Mouse (Mus musculus): ENCODE data around the gene Agtpbp1. TPM values are rescaled to one million over a fixed set of nuclear protein-coding genes. Genes with fewer than 3 reads are reported as not detected.

The Agtpbp1 gene
- polyA plus RNA-seq, 1 experiment = 50.1 TPM

- no peak for TF ChIP-seq POLR2A (IDR thresholded peaks at IDR 0.05; ENCODE audit: borderline replicate concordance, extremely low read depth, insufficient read depth, insufficient read length, poor library complexity, severe bottlenecking)
- no peak for TF ChIP-seq CTCF (IDR thresholded peaks at IDR 0.05; ENCODE audit: borderline replicate concordance, extremely low read depth, insufficient read depth, insufficient read length)
- no peak for DNase-seq (ENCODE audit: low read depth)
These were observed 85.2 kb downstream of the Agtpbp1 start for GRCm38 (mm10) chr13:59499831-59500230.

GRCm38 (mm10) chr13:59499374-59499773 lies 85.7 kb downstream of the Agtpbp1 start:
- TF ChIP-seq CTCF (IDR thresholded peaks at IDR 0.05; ENCODE audit: borderline replicate concordance, extremely low read depth, insufficient read depth, insufficient read length) (no peak), POLR2A (IDR thresholded peaks at IDR 0.05; ENCODE audit: borderline replicate concordance, extremely low read depth, insufficient read depth, insufficient read length, poor library complexity, severe bottlenecking) (no peak)
- no peak for DNase-seq (ENCODE audit: low read depth)

- TF ChIP-seq POLR2A (IDR thresholded peaks at IDR 0.05; ENCODE audit: borderline replicate concordance, extremely low read depth, insufficient read depth, insufficient read length, poor library complexity, severe bottlenecking) (no peak), CTCF (IDR thresholded peaks at IDR 0.05; ENCODE audit: borderline replicate concordance, extremely low read depth, insufficient read depth, insufficient read length) (no peak)
- DNase-seq (ENCODE audit: low read depth) = no peak
These were observed 86.8 kb downstream of the Agtpbp1 start for GRCm38 (mm10) chr13:59498191-59498590.

DNA sequence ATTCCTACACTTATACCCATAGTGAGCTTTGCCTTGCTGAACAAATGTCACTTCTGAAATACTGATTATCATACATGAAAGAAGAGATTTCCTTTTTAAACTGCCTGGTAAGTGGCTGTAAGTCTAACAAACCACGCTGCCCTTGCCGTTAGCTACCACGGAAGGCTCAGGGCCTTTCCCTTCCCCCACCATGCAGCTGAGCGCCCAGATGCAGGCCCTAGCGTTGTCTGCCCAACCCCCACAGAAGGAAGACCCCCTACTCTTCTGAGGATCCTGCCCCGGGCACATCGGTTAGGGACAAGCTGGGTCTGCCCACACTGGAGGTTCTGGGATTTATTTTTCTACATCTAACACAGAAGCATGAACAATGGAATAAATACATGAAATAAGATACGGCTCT lies 89.2 kb downstream of the Agtpbp1 start:
- no peak for TF ChIP-seq CTCF (IDR thresholded peaks at IDR 0.05; ENCODE audit: borderline replicate concordance, extremely low read depth, insufficient read depth, insufficient read length)
- TF ChIP-seq POLR2A (IDR thresholded peaks at IDR 0.05; ENCODE audit: borderline replicate concordance, extremely low read depth, insufficient read depth, insufficient read length, poor library complexity, severe bottlenecking) = no peak
- peak; percentile 35 for DNase-seq (ENCODE audit: low read depth)

DNA sequence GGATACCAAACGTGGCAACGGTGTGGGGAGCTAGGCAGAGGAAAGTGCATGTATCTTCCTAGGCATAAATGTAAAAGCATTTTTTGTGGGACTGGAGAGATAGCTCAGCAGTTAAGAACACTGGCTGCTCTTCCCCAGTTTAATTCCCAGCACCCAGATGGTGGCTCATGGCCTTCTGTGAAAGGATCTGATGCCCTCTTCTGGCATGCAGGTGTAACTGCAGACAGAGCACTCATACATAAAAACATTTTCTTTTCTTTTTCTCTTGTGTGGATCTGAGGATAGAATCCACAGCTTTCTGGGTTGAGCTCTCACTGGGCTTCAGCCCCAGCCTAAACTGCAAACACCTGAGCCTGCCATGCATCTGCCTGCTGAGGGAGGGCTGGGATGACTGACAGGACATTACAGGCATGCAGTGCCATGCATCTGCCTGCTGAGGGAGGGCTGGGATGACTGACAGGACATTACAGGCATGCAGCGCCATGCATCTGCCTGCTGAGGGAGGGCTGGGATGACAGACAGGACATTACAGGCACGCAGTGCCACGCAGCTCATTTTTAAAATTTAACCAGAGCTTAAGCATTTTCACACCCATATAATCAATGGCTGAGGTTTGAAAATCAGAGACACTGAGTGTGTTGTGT lies 90.3 kb downstream of the Agtpbp1 start:
- peak; percentile 15 for DNase-seq (ENCODE audit: low read depth)
- no peak for TF ChIP-seq POLR2A (IDR thresholded peaks at IDR 0.05; ENCODE audit: borderline replicate concordance, extremely low read depth, insufficient read depth, insufficient read length, poor library complexity, severe bottlenecking)
- TF ChIP-seq CTCF (IDR thresholded peaks at IDR 0.05; ENCODE audit: borderline replicate concordance, extremely low read depth, insufficient read depth, insufficient read length) = peak; percentile 32; the same call in 1 of the 2 replicates

DNA sequence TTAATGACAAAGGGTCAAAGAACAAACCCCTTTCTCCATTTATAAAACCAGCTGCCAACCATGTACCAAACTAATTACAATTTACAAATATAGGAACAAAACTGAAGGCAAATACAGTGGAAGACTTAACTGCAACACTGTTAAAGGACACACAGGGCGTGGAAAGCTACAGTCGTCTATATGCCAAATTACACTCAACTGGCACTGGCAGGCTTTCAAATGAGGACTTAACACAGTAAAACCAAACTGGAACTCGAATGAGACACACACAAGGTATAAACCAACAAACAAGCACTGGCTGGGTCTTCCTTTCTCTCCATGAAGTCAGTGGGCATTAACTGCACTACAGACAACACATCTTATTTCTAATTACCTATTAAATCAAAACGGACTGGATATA lies 94.3 kb downstream of the Agtpbp1 start:
- no peak for DNase-seq (ENCODE audit: low read depth)
- TF ChIP-seq POLR2A (IDR thresholded peaks at IDR 0.05; ENCODE audit: borderline replicate concordance, extremely low read depth, insufficient read depth, insufficient read length, poor library complexity, severe bottlenecking) = no peak
- no peak for TF ChIP-seq CTCF (IDR thresholded peaks at IDR 0.05; ENCODE audit: borderline replicate concordance, extremely low read depth, insufficient read depth, insufficient read length)

DNA sequence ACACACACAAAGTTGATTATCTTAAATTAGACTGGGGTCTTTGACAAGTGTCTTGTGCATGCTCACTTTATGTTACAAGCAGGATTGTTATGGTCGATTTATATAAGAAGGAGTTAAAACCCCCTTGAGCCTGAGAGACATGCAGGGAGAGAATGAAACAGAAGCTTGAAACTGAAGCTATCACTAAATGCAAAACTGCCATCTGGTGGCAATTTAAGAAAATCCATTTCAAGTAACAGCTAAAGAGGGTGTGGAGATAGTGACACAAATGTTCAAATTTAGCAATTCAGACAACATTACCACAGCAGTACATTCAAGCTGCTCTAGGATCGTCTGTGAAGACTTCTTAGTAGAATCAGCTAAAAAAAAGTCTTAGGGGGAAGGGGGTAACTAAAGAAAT lies 95.9 kb downstream of the Agtpbp1 start:
- DNase-seq (ENCODE audit: low read depth) = peak; percentile 87

DNA sequence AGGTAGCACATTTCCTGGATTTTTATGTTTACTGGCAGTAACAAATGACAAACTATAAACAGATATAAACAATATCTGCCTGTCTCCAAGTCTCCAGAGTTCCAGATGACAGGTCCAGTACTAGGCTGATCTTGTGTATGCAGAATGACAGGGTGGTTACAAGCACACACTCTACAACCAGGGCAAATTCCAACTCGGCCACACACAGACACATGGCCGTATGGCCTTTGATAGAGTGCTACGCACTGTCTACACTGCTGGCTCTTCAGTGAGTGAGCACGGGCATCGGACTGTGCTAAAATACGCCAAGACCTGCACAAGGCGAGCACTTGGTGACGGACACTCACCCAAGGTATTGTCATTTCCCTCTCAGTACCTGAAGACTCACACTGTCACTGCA lies 97.7 kb downstream of the Agtpbp1 start:
- DNase-seq (ENCODE audit: low read depth) = no peak
- TF ChIP-seq POLR2A (IDR thresholded peaks at IDR 0.05; ENCODE audit: borderline replicate concordance, extremely low read depth, insufficient read depth, insufficient read length, poor library complexity, severe bottlenecking) (no peak), CTCF (IDR thresholded peaks at IDR 0.05; ENCODE audit: borderline replicate concordance, extremely low read depth, insufficient read depth, insufficient read length) (no peak)

More for the DNA sequence above, 95.9 kb downstream of the Agtpbp1 start:
- TF ChIP-seq CTCF (IDR thresholded peaks at IDR 0.05; ENCODE audit: borderline replicate concordance, extremely low read depth, insufficient read depth, insufficient read length) (no peak), POLR2A (IDR thresholded peaks at IDR 0.05; ENCODE audit: borderline replicate concordance, extremely low read depth, insufficient read depth, insufficient read length, poor library complexity, severe bottlenecking) (no peak)

DNA sequence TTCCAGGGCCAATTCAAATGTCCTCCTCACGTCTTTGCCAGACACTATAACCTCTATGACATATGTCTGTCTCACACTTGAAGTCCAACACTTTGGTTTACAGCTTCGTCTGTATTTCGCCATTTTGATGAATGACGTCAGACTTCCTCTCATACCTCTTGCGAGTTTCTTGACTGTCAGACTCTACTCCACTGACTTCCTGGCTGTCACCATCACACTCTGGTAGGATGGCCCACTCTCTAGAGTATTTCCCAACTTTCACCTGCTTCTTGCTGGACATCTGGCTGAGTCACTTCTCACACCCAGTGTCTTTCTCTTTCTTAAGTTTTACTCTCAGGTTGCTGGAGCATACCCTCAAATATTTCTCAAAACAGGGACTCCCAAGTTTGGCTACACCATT lies 98.8 kb downstream of the Agtpbp1 start:
- no peak for DNase-seq (ENCODE audit: low read depth)
- TF ChIP-seq CTCF (IDR thresholded peaks at IDR 0.05; ENCODE audit: borderline replicate concordance, extremely low read depth, insufficient read depth, insufficient read length) (no peak), POLR2A (IDR thresholded peaks at IDR 0.05; ENCODE audit: borderline replicate concordance, extremely low read depth, insufficient read depth, insufficient read length, poor library complexity, severe bottlenecking) (no peak)

- no peak for TF ChIP-seq CTCF (IDR thresholded peaks at IDR 0.05; ENCODE audit: borderline replicate concordance, extremely low read depth, insufficient read depth, insufficient read length)
- TF ChIP-seq POLR2A (IDR thresholded peaks at IDR 0.05; ENCODE audit: borderline replicate concordance, extremely low read depth, insufficient read depth, insufficient read length, poor library complexity, severe bottlenecking) = no peak
- DNase-seq (ENCODE audit: low read depth) = no peak
These were observed 99.6 kb downstream of the Agtpbp1 start for GRCm38 (mm10) chr13:59485456-59485855.

DNA sequence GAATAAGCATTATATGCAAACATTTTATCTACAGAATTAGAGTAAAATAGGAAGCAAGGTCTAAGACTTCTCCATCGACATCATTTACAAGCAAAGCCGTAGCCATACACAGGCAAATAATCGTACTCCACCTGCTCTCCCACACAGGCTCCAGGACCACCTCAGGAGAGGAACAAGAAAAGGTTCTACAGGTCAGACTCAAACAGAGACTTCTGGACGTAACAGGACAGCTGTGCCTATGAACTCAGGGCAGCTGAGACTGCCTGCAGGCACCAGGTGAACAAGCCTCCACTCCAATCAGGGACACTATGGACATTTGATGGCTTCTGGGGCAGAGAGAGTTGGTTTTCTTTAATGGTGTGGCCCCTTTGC lies 103.6 kb downstream of the Agtpbp1 start:
- no peak for TF ChIP-seq POLR2A (IDR thresholded peaks at IDR 0.05; ENCODE audit: borderline replicate concordance, extremely low read depth, insufficient read depth, insufficient read length, poor library complexity, severe bottlenecking)
- no peak for TF ChIP-seq CTCF (IDR thresholded peaks at IDR 0.05; ENCODE audit: borderline replicate concordance, extremely low read depth, insufficient read depth, insufficient read length)
- no peak for DNase-seq (ENCODE audit: low read depth)

Measured in brain, embryonic 14.5 days (tissue).